Mouse (Mus musculus): ENCODE data around the gene Sult1a1. TPM values are rescaled to one million over a fixed set of nuclear protein-coding genes. Genes with fewer than 3 reads are reported as not detected.
A peak's percentile ranks its signal among the peaks of the same experiment; 100 is the strongest.
"Not testable (repeated sequence)": the region's sequence is repeated elsewhere in the genome, so short reads cannot be mapped to it uniquely, and the experiment has no call there.

Gene Sult1a1
- polyA plus RNA-seq, 1 experiment from 2014 or later, result 4.4 TPM

- Histone ChIP-seq H3K9ac (no peak overlapping the region), H3K4me1 (peaks cover 7% of the 10 kb centered on the region), H3K27me3 (no peaks in the 10 kb centered on the region), H3K27ac (no peak overlapping the region), H3K4me2 (no peak overlapping the region), H3K36me3 (no peaks in the 10 kb centered on the region), H3K9me3 (no peaks in the 10 kb centered on the region), H3K4me3 (no peak overlapping the region)
- no peak for ATAC-seq (ENCODE audit: insufficient number of reproducible peaks, insufficient read depth, low FRiP score, low TSS enrichment, low read depth)
- 84% methylated on average over 2 of the region's 2 CpGs for WGBS
Observed at GRCm38 (mm10) chr7:126653991-126654390, 22.2 kb downstream of the Sult1a1 start.

- Histone ChIP-seq H3K4me2 (no peak overlapping the region), H3K36me3 (no peaks in the 10 kb centered on the region), H3K4me1 (peaks cover 7% of the 10 kb centered on the region), H3K9ac (no peak overlapping the region), H3K4me3 (no peak overlapping the region), H3K27me3 (no peaks in the 10 kb centered on the region), H3K9me3 (no peaks in the 10 kb centered on the region), H3K27ac (no peak overlapping the region)
- ATAC-seq (ENCODE audit: insufficient number of reproducible peaks, insufficient read depth, low FRiP score, low TSS enrichment, low read depth), result no peak
- WGBS, result 85% methylated on average over 2 of the region's 2 CpGs
Observed at GRCm38 (mm10) chr7:126650852-126651251, 25.4 kb downstream of the Sult1a1 start.

GRCm38 (mm10) chr7:126649231-126650051 lies 26.8 kb downstream of the Sult1a1 start, which contains the start of gene Sgf29:
Gene Sgf29 (plus strand): TSS chr7:126649309.
- H3K4me3 ChIP-seq, result peak within 1 kb of the TSS; percentile 61
- H3K4me2 ChIP-seq, result peak within 1 kb of the TSS; percentile 79
- peak within 1 kb of the TSS; percentile 94 for H3K27ac ChIP-seq
- H3K4me1 ChIP-seq, result peaks cover 7% of the 10 kb centered on the region
- H3K9ac ChIP-seq, result peak within 1 kb of the TSS; percentile 80
- 1% methylated on average over 57 of the region's 57 CpGs for WGBS
- no peaks in the 10 kb centered on the region for H3K27me3 ChIP-seq
- ATAC-seq (ENCODE audit: insufficient number of reproducible peaks, insufficient read depth, low FRiP score, low TSS enrichment, low read depth), result peak; percentile 94
- H3K36me3 ChIP-seq, result no peaks in the 10 kb centered on the region
- no peaks in the 10 kb centered on the region for H3K9me3 ChIP-seq

GRCm38 (mm10) chr7:126648486-126648885 lies 27.7 kb downstream of the Sult1a1 start:
- Histone ChIP-seq H3K4me3 (peak overlapping the region; percentile 61), H3K9me3 (no peaks in the 10 kb centered on the region), H3K4me1 (peaks cover 7% of the 10 kb centered on the region), H3K27ac (no peak overlapping the region), H3K27me3 (no peaks in the 10 kb centered on the region), H3K9ac (no peak overlapping the region), H3K4me2 (peak overlapping the region; percentile 79), H3K36me3 (no peaks in the 10 kb centered on the region)
- 84% methylated on average over 4 of the region's 4 CpGs for WGBS
- no peak for ATAC-seq (ENCODE audit: insufficient number of reproducible peaks, insufficient read depth, low FRiP score, low TSS enrichment, low read depth)

GRCm38 (mm10) chr7:126645708-126646107 lies 30.5 kb downstream of the Sult1a1 start:
- WGBS, result 44% methylated on average over 5 of the region's 5 CpGs
- no peak overlapping the region for H3K27ac ChIP-seq
- no peak overlapping the region for H3K9ac ChIP-seq
- no peak for ATAC-seq (ENCODE audit: insufficient number of reproducible peaks, insufficient read depth, low FRiP score, low TSS enrichment, low read depth)
- peaks cover 7% of the 10 kb centered on the region for H3K4me1 ChIP-seq
- H3K36me3 ChIP-seq, result no peaks in the 10 kb centered on the region
- H3K27me3 ChIP-seq, result no peaks in the 10 kb centered on the region
- H3K4me2 ChIP-seq, result no peak overlapping the region
- H3K4me3 ChIP-seq, result no peak overlapping the region
- no peaks in the 10 kb centered on the region for H3K9me3 ChIP-seq

GRCm38 (mm10) chr7:126644914-126645313 lies 31.3 kb downstream of the Sult1a1 start:
- Histone ChIP-seq H3K27ac (no peak overlapping the region), H3K27me3 (no peaks in the 10 kb centered on the region), H3K4me2 (no peak overlapping the region), H3K9me3 (no peaks in the 10 kb centered on the region), H3K4me3 (no peak overlapping the region), H3K4me1 (peaks cover 2% of the 10 kb centered on the region), H3K36me3 (no peaks in the 10 kb centered on the region), H3K9ac (no peak overlapping the region)
- ATAC-seq (ENCODE audit: insufficient number of reproducible peaks, insufficient read depth, low FRiP score, low TSS enrichment, low read depth), result no peak

- Histone ChIP-seq H3K4me3 (no peak overlapping the region), H3K27ac (no peak overlapping the region), H3K9ac (no peak overlapping the region), H3K27me3 (no peaks in the 10 kb centered on the region), H3K36me3 (no peaks in the 10 kb centered on the region), H3K9me3 (no peaks in the 10 kb centered on the region), H3K4me1 (no peaks in the 10 kb centered on the region; the same call in 1 of the 2 replicates), H3K4me2 (no peak overlapping the region)
- 63% methylated on average over 3 of the region's 3 CpGs for WGBS
- ATAC-seq (ENCODE audit: insufficient number of reproducible peaks, insufficient read depth, low FRiP score, low TSS enrichment, low read depth), result no peak
Observed at GRCm38 (mm10) chr7:126644345-126644744, 31.9 kb downstream of the Sult1a1 start.

GRCm38 (mm10) chr7:126643244-126643617 lies 33.0 kb downstream of the Sult1a1 start:
- WGBS, result 69% methylated on average over 3 of the region's 3 CpGs
- H3K4me3 ChIP-seq; H3K36me3 ChIP-seq; H3K4me1 ChIP-seq; H3K27me3 ChIP-seq; ATAC-seq (ENCODE audit: insufficient number of reproducible peaks, insufficient read depth, low FRiP score, low TSS enrichment, low read depth); H3K9me3 ChIP-seq; H3K4me2 ChIP-seq; H3K27ac ChIP-seq; H3K9ac ChIP-seq: not testable (repeated sequence)

- WGBS, result 69% methylated on average over 5 of the region's 5 CpGs
- no peaks in the 10 kb centered on the region for H3K4me1 ChIP-seq
- H3K9me3 ChIP-seq, result no peaks in the 10 kb centered on the region
- ATAC-seq (ENCODE audit: insufficient number of reproducible peaks, insufficient read depth, low FRiP score, low TSS enrichment, low read depth), result no peak
- H3K27me3 ChIP-seq, result no peaks in the 10 kb centered on the region
- no peak overlapping the region for H3K4me2 ChIP-seq
- H3K4me3 ChIP-seq, result no peak overlapping the region
- no peaks in the 10 kb centered on the region for H3K36me3 ChIP-seq
- no peak overlapping the region for H3K9ac ChIP-seq
- H3K27ac ChIP-seq, result no peak overlapping the region
Observed at GRCm38 (mm10) chr7:126642545-126643243, 33.5 kb downstream of the Sult1a1 start.

- H3K27me3 ChIP-seq, result no peaks in the 10 kb centered on the region
- no peak overlapping the region for H3K4me3 ChIP-seq
- no peaks in the 10 kb centered on the region for H3K36me3 ChIP-seq
- H3K9me3 ChIP-seq, result no peaks in the 10 kb centered on the region
- WGBS, result 13% methylated on average over 4 of the region's 4 CpGs
- no peak overlapping the region for H3K4me2 ChIP-seq
- ATAC-seq (ENCODE audit: insufficient number of reproducible peaks, insufficient read depth, low FRiP score, low TSS enrichment, low read depth), result no peak
- H3K27ac ChIP-seq, result no peak overlapping the region
- H3K9ac ChIP-seq, result no peak overlapping the region
- no peaks in the 10 kb centered on the region for H3K4me1 ChIP-seq
Observed at GRCm38 (mm10) chr7:126636733-126637520, 39.3 kb downstream of the Sult1a1 start.

GRCm38 (mm10) chr7:126635375-126635774 lies 40.9 kb downstream of the Sult1a1 start:
- H3K9me3 ChIP-seq, result no peaks in the 10 kb centered on the region
- no peak for ATAC-seq (ENCODE audit: insufficient number of reproducible peaks, insufficient read depth, low FRiP score, low TSS enrichment, low read depth)
- no peak overlapping the region for H3K27ac ChIP-seq
- no peak overlapping the region for H3K9ac ChIP-seq
- no peaks in the 10 kb centered on the region for H3K27me3 ChIP-seq
- no peak overlapping the region for H3K4me3 ChIP-seq
- no peaks in the 10 kb centered on the region for H3K4me1 ChIP-seq
- H3K4me2 ChIP-seq, result no peak overlapping the region
- H3K36me3 ChIP-seq, result no peaks in the 10 kb centered on the region

Data from embryonic facial prominence, embryonic 13.5 days (tissue).